Mouse (Mus musculus) T-cell, adult 66 days (primary cell): Measurements from ENCODE around the gene Tmem178b. TPM values are rescaled to one million over a fixed set of nuclear protein-coding genes. Genes with fewer than 3 reads are reported as not detected.

Experiments
- total RNA-seq, 2 experiments: library from RNA; stranded (reverse); gene quantifications; 3 replicates in 1 of 2; 4 replicates in 1 of 2; pipeline ENCODE4 v1.2.4; 2023

Gene Tmem178b
- not detected for total RNA-seq

GRCm38 (mm10) chr6:39872901-39873591, at the start of gene Tmem178b:
Gene Tmem178b, plus strand, starts transcription at chr6:39873271.

Other genes with a start within 250 kb of the Tmem178b start
- 10 to 100 TPM; 29.1 to 33.2 TPM for gene Braf, start 147.8 kb upstream of the Tmem178b start, total RNA-seq
- gene Mrps33, start 62.3 kb upstream of the Tmem178b start, total RNA-seq: 10 to 100 TPM; 36.4 to 37.7 TPM